Mouse (Mus musculus) neutrophil, adult 59 days (primary cell): ENCODE measurements around the gene Dgkk. TPM values are rescaled to one million over a fixed set of nuclear protein-coding genes. Genes with fewer than 3 reads are reported as not detected.

Source experiments
- total RNA-seq, 2 experiments: library from RNA; stranded (reverse); gene quantifications; 1 replicate in 1 of 2; 2 replicates in 1 of 2; pipeline ENCODE4 v1.2.4; 2023

The Dgkk gene
- not detected for total RNA-seq

DNA sequence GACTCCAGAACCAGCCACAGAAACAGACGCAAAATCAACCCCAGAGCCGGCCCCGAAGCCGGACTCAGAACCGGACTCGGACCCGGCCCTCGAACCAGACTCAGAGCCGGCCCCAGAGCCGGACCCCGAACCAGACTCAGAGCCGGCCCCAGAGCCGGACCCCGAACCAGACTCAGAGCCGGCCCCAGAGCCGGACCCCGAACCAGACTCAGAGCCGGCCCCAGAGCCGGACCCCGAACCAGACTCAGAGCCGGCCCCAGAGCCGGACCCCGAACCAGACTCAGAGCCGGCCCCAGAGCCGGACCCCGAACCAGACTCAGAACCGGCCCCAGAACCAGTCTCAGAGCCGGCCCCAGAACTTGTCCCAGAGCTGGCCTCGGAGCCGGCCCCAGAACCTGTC, at the start of gene Dgkk:
Gene Dgkk (plus strand): TSS at position 301 of the 400 bp plus-strand sequence.

